Mouse (Mus musculus): ENCODE data around the gene Efemp1.

The Efemp1 gene

GRCm38 (mm10) chr11:28951586-28952210, 98.7 kb downstream of the Efemp1 start:
- no peak for DNase-seq

DNA sequence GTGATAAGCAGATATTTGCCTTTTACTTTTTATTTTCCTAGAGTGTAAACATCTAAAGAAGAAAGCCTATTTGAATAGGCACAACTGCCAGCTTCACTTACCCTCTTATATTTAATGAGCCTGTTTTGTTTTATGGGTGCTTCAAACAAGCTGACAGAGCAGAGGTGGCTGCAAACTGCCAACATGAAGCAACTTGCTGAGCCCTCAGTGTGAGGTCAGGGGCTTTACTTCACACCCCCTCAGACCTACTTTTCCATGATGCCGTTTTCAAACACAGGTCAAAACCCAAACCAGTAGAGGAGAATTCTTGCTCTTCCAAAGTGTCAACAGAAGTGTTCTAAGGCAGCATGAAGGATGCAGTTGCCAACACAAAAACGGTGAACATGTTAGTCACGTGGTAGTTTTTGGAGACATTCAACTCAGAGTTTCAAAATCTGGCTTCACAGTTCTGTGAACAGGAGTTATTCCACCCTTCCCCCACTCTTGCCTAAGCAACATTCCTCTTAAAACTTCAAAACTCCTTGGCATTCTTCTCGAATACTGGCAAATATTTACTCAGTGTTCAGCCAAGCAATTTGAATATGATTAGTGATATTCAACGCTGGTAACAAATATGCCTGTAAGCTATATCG, 101.8 kb downstream of the Efemp1 start:
- DNase-seq = no peak

- DNase-seq = no peak
Observed at GRCm38 (mm10) chr11:28955305-28955701, 102.3 kb downstream of the Efemp1 start.

GRCm38 (mm10) chr11:28961381-28961780, 108.4 kb downstream of the Efemp1 start:
- DNase-seq = no peak

All from thymus, postnatal 36 days (tissue).